Mouse (Mus musculus) kidney, adult 2 months (tissue): Measurements from ENCODE around the gene Mrpl50.

Experiments
- CTCF ChIP-seq: fragments of 200-500 bp; conservative IDR thresholded peaks from 2 replicates; pipeline ENCODE4 v1.5.1; 2011; ENCODE audit warnings: low read depth, mild to moderate bottlenecking, control low read depth, low read length, moderate library complexity, mixed read lengths; ENCODE audit not compliant: insufficient read depth, insufficient read length
- POLR2A ChIP-seq: fragments of 200-500 bp; IDR thresholded peaks from one replicate; pipeline ENCODE4 v1.6.1; 2011; ENCODE audit warnings: low read depth, low read length, control low read depth

DNA sequence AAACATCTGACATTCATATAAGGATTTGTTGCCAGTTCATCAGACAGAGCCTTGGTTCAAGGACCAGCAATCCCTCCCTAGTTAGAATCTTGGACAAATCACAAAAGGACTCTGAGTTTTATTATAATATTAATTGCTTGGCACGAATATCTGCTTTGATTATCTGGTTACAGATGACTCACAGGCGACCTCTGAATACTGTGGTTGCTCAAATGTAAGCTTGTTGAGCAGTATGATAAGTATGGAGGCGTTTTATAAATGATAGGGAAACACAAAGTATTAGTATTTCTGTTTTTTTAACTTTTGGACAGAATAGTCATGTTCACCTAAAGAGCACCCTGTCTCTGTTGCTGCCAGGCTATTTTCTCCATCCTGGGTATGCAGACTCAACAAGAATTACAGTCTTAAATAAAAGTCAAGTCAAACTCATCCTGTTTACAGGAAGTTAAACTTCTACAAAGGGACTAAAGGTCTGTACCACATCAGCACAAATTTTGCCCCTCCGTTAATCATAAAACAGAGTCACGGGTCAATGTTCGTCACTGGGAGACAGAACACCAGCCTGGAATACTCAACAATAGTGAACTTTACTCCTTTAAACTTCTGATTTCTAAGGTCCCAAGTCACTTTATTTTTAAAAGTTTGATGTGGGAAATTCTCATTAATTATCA is 26.1 kb upstream of the Mrpl50 start:
- TF ChIP-seq CTCF: no peak
- TF ChIP-seq POLR2A: no peak
